Mouse (Mus musculus) testis, adult 2 months (tissue): Measurements from ENCODE around the gene Trio.

ENCODE experiments used
- CTCF ChIP-seq: fragments of 200-500 bp; IDR thresholded peaks from 2 replicates; pipeline ENCODE4 v1.5.1; 2012; ENCODE audit warnings: low read depth, mild to moderate bottlenecking, inconsistent platforms, low read length, moderate library complexity; ENCODE audit not compliant: control insufficient read depth, insufficient read depth, insufficient replicate concordance
- POLR2A ChIP-seq: fragments of 200-500 bp; IDR thresholded peaks from 2 replicates; pipeline ENCODE4 v1.6.1; 2012; ENCODE audit warnings: low read depth, mild to moderate bottlenecking, inconsistent platforms, low read length, moderate library complexity; ENCODE audit not compliant: control insufficient read depth

DNA sequence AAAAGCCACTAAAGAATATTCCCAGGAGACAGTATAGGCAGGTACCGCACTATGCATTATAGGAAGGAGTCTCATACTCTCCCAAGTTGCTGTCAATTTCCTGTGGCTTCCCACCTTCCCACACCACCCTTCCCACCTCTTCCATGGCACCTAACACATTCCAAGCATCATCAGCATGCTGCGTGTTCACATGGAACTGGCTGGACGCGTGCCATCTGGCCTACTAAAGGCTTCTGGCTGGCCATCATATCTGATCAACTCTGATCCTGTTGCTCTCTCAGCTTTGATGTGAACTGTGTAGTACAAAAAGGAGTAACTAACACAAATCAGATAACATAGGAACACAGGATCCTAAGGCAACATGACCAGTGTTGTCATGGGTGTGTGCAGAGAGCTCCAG is 156.6 kb downstream of the Trio start:
- TF ChIP-seq CTCF (no peak), POLR2A (no peak)
